Mouse (Mus musculus): Measurements from ENCODE around the gene Gm28308.
A peak's percentile ranks its signal among the peaks of the same experiment; 100 is the strongest.

Gm28308 gene

GRCm38 (mm10) chr6:52203371-52204049 lies 9.6 kb downstream of the Gm28308 start:
- DNase-seq, result no peak

GRCm38 (mm10) chr6:52203121-52203370 lies 10.1 kb downstream of the Gm28308 start:
- DNase-seq, result no peak

- DNase-seq, result no peak
Observed at GRCm38 (mm10) chr6:52202362-52203120, 10.6 kb downstream of the Gm28308 start.

- DNase-seq, result no peak
Observed at GRCm38 (mm10) chr6:52201269-52201668, 11.9 kb downstream of the Gm28308 start.

- no peak for DNase-seq
Observed at GRCm38 (mm10) chr6:52200751-52201250, 12.3 kb downstream of the Gm28308 start.

GRCm38 (mm10) chr6:52200073-52200750 lies 12.9 kb downstream of the Gm28308 start:
- no peak for DNase-seq

GRCm38 (mm10) chr6:52197271-52197670 lies 15.9 kb downstream of the Gm28308 start:
- no peak for DNase-seq

- DNase-seq, result no peak
Observed at GRCm38 (mm10) chr6:52196811-52197210, 16.3 kb downstream of the Gm28308 start.

GRCm38 (mm10) chr6:52194690-52195089 lies 18.4 kb downstream of the Gm28308 start:
- DNase-seq, result no peak

- peak; percentile 89 for DNase-seq
Observed at GRCm38 (mm10) chr6:52191860-52192550, 21.1 kb downstream of the Gm28308 start.

- DNase-seq, result peak; percentile 44
Observed at GRCm38 (mm10) chr6:52190906-52191810, 22.0 kb downstream of the Gm28308 start, which contains the start of gene Hoxa4. TSS of gene Hoxa4 (minus strand) at chr6:52191753.

GRCm38 (mm10) chr6:52190410-52190809 lies 22.7 kb downstream of the Gm28308 start:
- no peak for DNase-seq

- DNase-seq, result no peak
Observed at GRCm38 (mm10) chr6:52189909-52190308, 23.2 kb downstream of the Gm28308 start.

- no peak for DNase-seq
Observed at GRCm38 (mm10) chr6:52189172-52189591, 24.0 kb downstream of the Gm28308 start.

GRCm38 (mm10) chr6:52186500-52186899 lies 26.6 kb downstream of the Gm28308 start:
- no peak for DNase-seq

GRCm38 (mm10) chr6:52185834-52186233 lies 27.3 kb downstream of the Gm28308 start:
- no peak for DNase-seq

GRCm38 (mm10) chr6:52185222-52185621 lies 27.9 kb downstream of the Gm28308 start:
- DNase-seq, result no peak

GRCm38 (mm10) chr6:52184668-52185067 lies 28.5 kb downstream of the Gm28308 start:
- DNase-seq, result no peak

GRCm38 (mm10) chr6:52183311-52184080 lies 29.6 kb downstream of the Gm28308 start:
- DNase-seq, result no peak

GRCm38 (mm10) chr6:52182793-52183192 lies 30.3 kb downstream of the Gm28308 start:
- DNase-seq, result no peak

- no peak for DNase-seq
Observed at GRCm38 (mm10) chr6:52182030-52182429, 31.1 kb downstream of the Gm28308 start.

All from thymus, postnatal 4 days (tissue).